In genomic region chr12:86700927-86701310, GRCm38 (mm10) we compare ENCODE assay signal across 16 mouse cellular contexts. TPM values are rescaled to one million over a fixed set of nuclear protein-coding genes. Genes with fewer than 3 reads are reported as not detected.
DNase-seq lines count a peak whose midpoint lies in the region; ATAC-seq and TF ChIP-seq lines count a peak whose summit lies in the region.
"Had no signal": no experiment of that assay in that cellular context is flagged by ENCODE, and none has a peak within 500 bp of the region (broad histone marks: within the 10 kb centered on the region; RNA-seq: fewer than 3 reads in every experiment).

No protein-coding gene starts in this region.

- DNase-seq in cerebellum, postnatal 25 days: peak; percentile 38 to 52
- DNase-seq in cerebellum, adult 8-10 months: no peak
- DNase-seq in urinary bladder, postnatal 4 days (ENCODE audit: low spot score in 2 of 2): no peak
- no peak for DNase-seq in embryo, embryonic 10 days (ENCODE audit: low spot score)
- no peak for DNase-seq in spleen, postnatal 36 days (ENCODE audit: low spot score in 2 of 2)
- DNase-seq: adrenal gland, adult 8-10 months; gastrocnemius, adult 2 months; heart, postnatal 4 days; kidney, adult 18-20 months; lung, adult 2 months; thymus, adult 18-20 months had no signal

- peaks cover 8% of the 10 kb centered on the region; the same call in 1 of the 2 replicates for H3K4me1 ChIP-seq in cortical plate, adult 2 months (ENCODE audit: control insufficient read depth, insufficient read depth, low read length)
- H3K4me1 ChIP-seq in forebrain, embryonic 13.5 days: peaks cover 30% of the 10 kb centered on the region
- peaks cover 36% of the 10 kb centered on the region for H3K4me1 ChIP-seq in hindbrain, embryonic 15.5 days (replicated peaks)

- no peaks in the 10 kb centered on the region for H3K27me3 ChIP-seq in forebrain, embryonic 13.5 days
- H3K27me3 ChIP-seq in hindbrain, embryonic 15.5 days: no peaks in the 10 kb centered on the region

- WGBS in forebrain, embryonic 13.5 days: 59% methylated on average over 4 of the region's 4 CpGs
- 66% methylated on average over 4 of the region's 4 CpGs for WGBS in hindbrain, embryonic 15.5 days

- TF ChIP-seq CTCF in cortical plate, adult 2 months (IDR thresholded peaks at IDR 0.05; ENCODE audit: extremely low read depth, insufficient read depth, low read length): no peak

- ATAC-seq in forebrain, embryonic 13.5 days: no peak
- no peak for ATAC-seq in hindbrain, embryonic 15.5 days (ENCODE audit: low FRiP score, low read depth)

- H3K9ac ChIP-seq in forebrain, embryonic 13.5 days: no peak overlapping the region
- H3K9ac ChIP-seq in hindbrain, embryonic 15.5 days: no peak overlapping the region

- peaks cover 27% of the 10 kb centered on the region for H3K36me3 ChIP-seq in forebrain, embryonic 13.5 days (ENCODE audit: poor library complexity, severe bottlenecking)
- peaks cover 3% of the 10 kb centered on the region; the same call in 1 of the 2 replicates for H3K36me3 ChIP-seq in hindbrain, embryonic 15.5 days

- TF ChIP-seq POLR2A in cortical plate, adult 2 months (IDR thresholded peaks at IDR 0.05; ENCODE audit: extremely low read depth, insufficient read depth, low read length): no peak

- H3K9me3 ChIP-seq in forebrain, embryonic 13.5 days (replicated peaks): peaks cover 7% of the 10 kb centered on the region; the same call in 1 of the 2 replicates
- no peaks in the 10 kb centered on the region for H3K9me3 ChIP-seq in hindbrain, embryonic 15.5 days
- H3K9me3 ChIP-seq: heart, embryonic 10.5 days had no signal

- no peak overlapping the region for H3K4me3 ChIP-seq in cortical plate, adult 2 months (ENCODE audit: insufficient read depth, low read length)
- no peak overlapping the region for H3K4me3 ChIP-seq in forebrain, embryonic 13.5 days
- H3K4me3 ChIP-seq in hindbrain, embryonic 15.5 days: no peak overlapping the region
- H3K4me3 ChIP-seq: gastrocnemius, adult 2 months; heart, embryonic 10.5 days had no signal

- H3K4me2 ChIP-seq in forebrain, embryonic 13.5 days: no peak overlapping the region
- H3K4me2 ChIP-seq in hindbrain, embryonic 15.5 days: no peak overlapping the region

- peak overlapping the region; percentile 73 for H3K27ac ChIP-seq in cortical plate, adult 2 months (ENCODE audit: insufficient read depth, low read length)
- peak overlapping the region; percentile 88 for H3K27ac ChIP-seq in forebrain, embryonic 13.5 days
- H3K27ac ChIP-seq in hindbrain, embryonic 15.5 days (replicated peaks): peak overlapping the region; percentile 80
- H3K27ac ChIP-seq: gastrocnemius, adult 2 months had no signal

RNA-seq across cellular contexts. Expression of gene Vash1, which starts 22.4 kb away (rescaled TPM):
- polyA plus RNA-seq in cortical plate, adult 2 months (2012; rRNA removed): 14.7 and 15.8 TPM in 2 replicates
- 33.6 and 38.2 TPM in 2 replicates for polyA plus RNA-seq in forebrain, embryonic 13.5 days (2015; fragmentation: Nextera tagmentation; extraction: Ambion mirVana)
- polyA plus RNA-seq in hindbrain, embryonic 15.5 days (2015; fragmentation: Nextera tagmentation; extraction: Ambion mirVana): 35.0 and 38.0 TPM in 2 replicates

RNA-seq across cellular contexts. Expression of gene Angel1, which starts 25.3 kb away (rescaled TPM):
- 10.3 and 10.5 TPM in 2 replicates for polyA plus RNA-seq in cortical plate, adult 2 months (2012; rRNA removed)
- polyA plus RNA-seq in forebrain, embryonic 13.5 days (2015; fragmentation: Nextera tagmentation; extraction: Ambion mirVana): 9.8 and 11.3 TPM in 2 replicates
- 11.4 and 12.0 TPM in 2 replicates for polyA plus RNA-seq in hindbrain, embryonic 15.5 days (2015; fragmentation: Nextera tagmentation; extraction: Ambion mirVana)

RNA-seq across cellular contexts. Expression of gene Lrrc74a, which starts 33.2 kb away (rescaled TPM):
- not detected in 2 replicates for polyA plus RNA-seq in cortical plate, adult 2 months (2012; rRNA removed)
- not detected in 2 replicates for polyA plus RNA-seq in forebrain, embryonic 13.5 days (2015; fragmentation: Nextera tagmentation; extraction: Ambion mirVana)
- polyA plus RNA-seq in hindbrain, embryonic 15.5 days (2015; fragmentation: Nextera tagmentation; extraction: Ambion mirVana): not detected in 2 replicates
- polyA plus RNA-seq: heart, embryonic 10.5 days; limb, embryonic 14.5 days; lung, adult 2 months had no signal

Comparison
In these comparisons a context has a peak if more than half of its experiments do, and no peak if none do; other contexts are left out.
1. DNase-seq: peak in cerebellum, postnatal 25 days (2 of 2); none in cerebellum, adult 8-10 months (single experiment), urinary bladder, postnatal 4 days (0 of 2), embryo, embryonic 10 days (single experiment) and spleen, postnatal 36 days (0 of 2).
2. Peak in every context shown above with its lines, with median percentiles within 50 percentile points of each other: H3K27ac ChIP-seq.